Mouse (Mus musculus) c-Kit-positive CD71-positive TER-119-positive erythroid progenitor cells, embryonic 14.5 days (primary cell): ENCODE data around the gene Dzip1.

ENCODE experiments used
- DNase-seq: peaks from one replicate; pipeline ENCODE4 v3.0.0-alpha.2; 2013; ENCODE audit warnings: low spot score

Dzip1 gene

GRCm38 (mm10) chr14:118922251-118922650 lies 3.0 kb downstream of the Dzip1 start:
- DNase-seq: no peak

- DNase-seq: no peak
These were observed 4.6 kb downstream of the Dzip1 start for GRCm38 (mm10) chr14:118920654-118921053.

GRCm38 (mm10) chr14:118919025-118919424 lies 6.2 kb downstream of the Dzip1 start:
- no peak for DNase-seq

- DNase-seq: no peak
These were observed 11.6 kb downstream of the Dzip1 start for GRCm38 (mm10) chr14:118913651-118914050.

DNA sequence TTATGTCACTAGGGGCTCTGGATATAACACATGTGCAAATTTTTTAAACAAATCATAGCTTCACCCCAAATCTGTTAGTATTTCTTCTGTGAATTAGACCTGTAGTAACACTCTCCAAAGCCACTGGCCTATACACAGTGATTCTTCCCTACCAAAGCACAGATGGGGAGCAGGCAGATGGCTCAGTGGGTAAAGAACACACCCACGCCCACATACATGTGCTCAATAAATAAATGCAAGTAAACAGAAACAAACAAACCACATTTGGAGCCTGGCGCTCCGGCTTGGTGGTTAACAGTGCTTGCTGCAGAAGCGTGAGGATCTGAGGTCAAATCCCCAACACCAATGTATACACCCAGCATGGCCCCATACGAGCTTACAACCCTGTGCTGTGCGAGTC lies 13.7 kb downstream of the Dzip1 start:
- DNase-seq: no peak

DNA sequence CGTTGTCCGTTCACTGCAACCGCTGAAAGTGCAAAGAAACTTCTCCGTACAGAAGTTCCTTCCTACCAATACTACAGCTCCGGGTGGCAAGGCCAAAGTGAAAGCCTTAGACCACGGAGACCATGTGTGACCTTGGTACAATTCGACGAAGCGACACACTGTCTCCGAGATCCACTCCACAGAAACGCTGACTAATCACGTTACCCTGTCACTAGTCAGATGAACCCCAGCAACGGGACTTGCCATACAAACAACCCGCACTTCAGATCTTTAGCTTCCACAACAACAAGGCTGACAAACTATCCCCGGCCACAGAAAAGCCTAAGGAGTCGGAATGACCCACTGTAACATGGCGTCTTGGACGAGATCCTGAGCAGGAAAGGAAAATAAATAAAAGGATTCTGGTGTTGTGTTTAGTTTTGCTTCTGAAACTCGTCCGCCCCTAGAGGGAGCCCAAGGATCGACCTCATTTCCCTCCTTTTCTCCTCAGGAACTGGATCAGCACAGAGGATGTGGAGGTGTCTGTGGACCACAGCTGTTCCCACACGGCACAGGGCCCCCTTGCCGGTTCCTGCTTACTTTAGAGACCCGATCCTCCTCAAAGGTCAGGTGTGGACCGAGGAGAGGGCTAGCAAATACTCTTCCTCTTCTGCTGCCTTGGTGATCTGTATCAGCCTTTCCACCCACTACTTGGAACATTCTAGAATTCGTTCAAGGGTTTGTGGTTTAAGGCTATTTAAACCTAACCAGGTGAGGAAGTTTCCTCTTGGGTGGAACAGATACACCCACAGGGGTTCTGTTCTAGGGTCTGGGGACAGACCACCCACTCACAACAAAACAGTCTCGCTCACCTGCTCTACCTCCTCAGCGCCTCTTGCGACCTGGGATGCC lies 14.7 kb downstream of the Dzip1 start:
- DNase-seq: peak; percentile 48

DNA sequence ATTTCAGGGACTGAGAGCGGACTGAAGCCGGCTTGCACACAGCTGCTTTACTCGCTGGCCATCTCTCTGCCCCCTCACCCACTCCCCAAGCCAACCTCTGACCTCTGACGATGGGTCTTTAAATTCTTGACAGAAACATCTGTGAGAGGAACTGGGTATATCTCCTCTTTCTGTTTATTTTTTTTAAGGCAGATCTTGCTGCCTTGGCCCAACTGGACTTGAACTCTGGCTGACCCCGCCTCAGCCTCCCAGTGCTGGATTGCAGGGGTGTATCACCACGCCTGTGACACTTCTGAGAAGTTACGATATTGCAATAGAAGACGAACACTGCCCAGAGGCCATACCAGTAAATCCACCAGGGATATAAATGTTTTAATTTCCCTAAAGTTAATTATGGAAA lies 15.4 kb downstream of the Dzip1 start:
- DNase-seq: no peak

GRCm38 (mm10) chr14:118907592-118907991 lies 17.7 kb downstream of the Dzip1 start:
- DNase-seq: no peak

- DNase-seq: no peak
These were observed 21.2 kb downstream of the Dzip1 start for GRCm38 (mm10) chr14:118903867-118904562.

DNA sequence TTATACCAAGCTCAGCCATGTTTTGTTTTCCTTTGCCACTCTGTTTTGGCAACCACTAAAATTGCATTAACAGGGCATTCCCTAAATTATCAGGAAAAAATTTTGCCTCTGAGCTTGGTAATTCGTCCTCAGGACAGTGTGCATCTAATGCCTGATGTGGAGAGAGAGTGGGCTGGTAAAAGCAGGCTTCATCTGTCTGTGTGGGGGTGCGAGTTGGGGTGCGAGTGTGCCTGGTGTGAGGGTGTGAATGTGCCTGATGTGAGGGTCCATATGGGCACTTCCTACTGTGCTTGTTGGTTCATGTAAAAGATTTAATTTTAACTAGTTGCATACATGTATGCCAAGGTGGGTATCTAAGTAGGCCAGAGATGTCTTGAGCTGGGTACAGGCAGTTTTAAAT lies 21.9 kb downstream of the Dzip1 start:
- DNase-seq: no peak

DNA sequence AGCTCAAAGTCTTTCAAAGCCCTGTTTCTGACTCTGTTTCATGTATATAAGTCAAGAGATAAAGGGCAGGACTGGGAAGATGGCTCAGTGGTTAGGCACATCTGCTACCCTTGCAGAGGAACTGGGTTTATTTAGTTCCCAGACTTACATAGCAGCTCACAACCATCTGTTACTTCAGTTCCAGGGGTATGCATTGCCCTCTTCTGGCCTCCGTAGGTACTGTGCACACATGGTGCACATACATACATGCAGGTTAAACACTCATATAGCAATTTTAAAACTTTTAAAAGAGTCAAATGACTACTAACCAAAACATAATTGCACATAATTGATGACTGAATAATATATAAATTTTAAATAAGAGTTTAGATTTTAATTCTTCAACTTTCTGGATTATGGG lies 24.3 kb downstream of the Dzip1 start:
- no peak for DNase-seq

DNA sequence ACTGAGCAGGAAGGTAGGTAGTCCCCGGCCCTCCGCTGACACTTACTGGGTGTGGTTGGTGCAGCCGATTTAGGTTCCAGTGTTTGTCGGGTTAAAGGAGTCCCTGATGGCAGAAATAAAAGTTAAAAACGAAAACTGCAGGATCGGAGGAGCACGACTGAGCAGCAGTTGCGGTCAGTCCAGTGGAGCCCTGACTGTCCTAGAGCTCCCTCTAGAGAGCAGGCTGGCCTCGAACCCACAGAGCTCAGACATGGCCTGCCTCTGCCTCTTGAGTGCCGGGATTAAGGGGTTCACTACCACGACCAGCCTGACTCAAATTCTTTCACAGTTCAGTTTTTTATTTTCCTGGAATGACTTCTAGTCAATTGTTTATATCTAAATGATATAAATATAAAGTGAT lies 25.3 kb downstream of the Dzip1 start:
- no peak for DNase-seq

DNA sequence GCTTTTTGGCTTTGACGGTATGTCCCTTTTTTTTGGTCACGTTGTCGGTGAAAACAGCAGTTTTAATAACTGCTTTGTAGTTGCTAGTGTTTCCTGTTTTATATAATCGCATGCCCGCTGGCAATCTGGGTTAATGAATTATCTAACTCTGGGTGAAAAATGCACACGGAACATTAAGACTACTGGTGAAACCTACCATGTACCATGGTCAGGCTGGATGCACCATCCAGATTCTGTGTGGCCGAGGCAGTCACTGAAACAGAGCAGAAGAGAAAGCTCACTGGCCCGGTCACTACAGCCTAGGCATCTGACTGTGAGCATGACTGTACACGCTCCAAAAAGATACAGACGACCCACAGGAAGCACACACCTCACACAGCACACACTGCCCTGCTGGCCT lies 29.6 kb downstream of the Dzip1 start:
- no peak for DNase-seq

- DNase-seq: no peak
These were observed 30.0 kb downstream of the Dzip1 start for GRCm38 (mm10) chr14:118895228-118895627.

DNA sequence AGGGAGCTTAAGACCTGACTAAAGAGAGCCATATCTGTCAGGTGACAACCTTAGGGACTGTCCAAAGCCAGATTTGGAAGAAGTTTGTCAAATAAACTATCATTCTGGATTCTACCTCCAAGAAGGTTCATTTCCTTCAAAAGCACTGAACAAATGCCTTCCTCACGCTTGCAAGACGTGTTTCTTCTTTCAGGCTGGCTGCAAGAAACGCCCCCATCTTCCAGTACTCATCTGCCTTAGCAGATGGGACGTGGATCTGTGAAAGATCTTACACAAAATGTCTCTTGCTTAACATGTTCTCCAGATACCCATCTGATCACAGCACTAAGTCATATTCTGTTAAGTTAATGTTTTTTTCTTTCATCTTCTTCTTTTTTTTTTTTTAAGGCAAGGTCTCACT lies 35.2 kb downstream of the Dzip1 start:
- DNase-seq: no peak

DNA sequence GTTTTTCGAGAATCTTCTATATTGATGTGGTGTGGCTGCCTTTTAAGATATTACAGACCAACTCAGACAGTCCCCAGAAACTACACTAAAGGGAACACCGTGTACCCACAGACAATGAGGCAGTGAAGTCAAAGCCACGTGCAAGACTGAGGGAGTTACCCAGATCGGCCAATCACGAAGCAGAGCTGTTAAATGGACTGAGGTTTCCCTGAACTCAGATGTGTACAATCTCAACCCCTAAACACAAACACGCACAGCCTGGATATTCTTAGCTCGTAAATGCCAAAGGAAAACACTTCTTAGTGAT lies 41.1 kb downstream of the Dzip1 start:
- DNase-seq: peak; percentile 49

DNA sequence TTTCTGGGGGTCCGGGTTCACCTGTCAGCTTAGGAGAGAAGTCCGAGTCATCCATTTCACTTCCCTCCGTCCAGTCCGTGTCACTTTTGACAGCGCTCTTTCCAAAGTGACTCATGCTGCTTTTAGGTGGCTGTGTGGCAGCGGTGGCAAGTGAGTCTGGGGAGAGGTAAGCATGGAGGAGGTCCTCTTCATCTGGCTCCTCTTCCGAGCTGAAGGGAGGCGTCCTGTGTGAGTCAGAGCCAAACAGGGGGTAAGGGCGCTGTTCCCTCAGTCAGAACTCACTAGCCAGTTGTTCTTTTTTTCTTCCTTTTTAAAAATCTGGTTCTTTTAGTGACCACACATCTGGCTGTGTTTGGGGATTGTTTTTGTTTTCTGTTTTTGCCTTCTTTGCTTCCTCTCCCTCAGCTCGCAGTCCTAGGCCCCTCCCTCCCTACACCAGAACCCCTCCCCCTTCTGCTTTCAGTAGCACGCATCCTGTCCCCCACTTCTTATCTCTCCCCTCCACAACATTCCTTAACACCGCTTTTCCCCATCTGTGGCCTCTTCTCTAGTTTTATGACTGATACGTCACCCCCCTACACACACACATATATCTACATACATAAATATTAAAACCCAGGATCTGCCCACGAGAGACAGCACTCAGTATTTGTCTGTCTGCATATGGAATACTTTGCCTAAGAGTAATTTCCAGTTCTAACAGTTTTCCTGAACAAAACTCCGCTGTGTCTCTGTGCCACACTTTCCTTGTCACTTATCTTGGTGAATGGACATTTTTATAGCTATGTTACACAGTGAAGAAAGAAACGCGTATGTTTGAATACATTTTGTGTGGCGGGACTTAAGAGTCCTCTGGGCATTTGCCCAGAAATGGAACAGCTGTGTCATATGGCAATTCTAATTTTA lies 41.7 kb downstream of the Dzip1 start:
- peak; percentile 65 for DNase-seq

- no peak for DNase-seq
These were observed 44.6 kb downstream of the Dzip1 start for GRCm38 (mm10) chr14:118880696-118881095.

DNA sequence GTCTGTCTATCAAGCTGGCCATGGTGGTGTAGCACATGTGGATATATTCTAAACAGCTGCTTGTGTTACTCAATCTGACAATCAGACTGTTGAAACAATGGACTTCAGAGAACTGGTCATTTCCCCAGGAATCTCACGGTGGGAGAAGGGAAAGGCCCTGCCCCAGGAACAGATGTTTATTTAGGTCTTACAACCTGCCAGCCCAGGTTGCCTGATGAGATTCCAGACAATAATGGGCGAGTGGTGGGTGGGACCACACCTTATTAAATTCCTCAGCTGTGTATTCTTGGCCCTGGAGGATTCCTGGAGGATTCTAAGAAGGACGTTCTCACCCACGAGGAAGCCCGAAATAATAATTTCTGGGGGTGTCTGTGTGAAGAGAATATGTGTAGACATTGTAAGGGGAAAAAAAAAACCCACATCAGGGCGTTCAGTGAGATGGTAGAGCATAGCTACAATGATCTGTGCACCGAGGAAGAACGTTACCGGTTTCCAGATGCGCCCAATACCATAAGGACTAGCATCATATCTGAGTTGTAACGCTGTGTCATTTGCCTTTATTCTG lies 46.8 kb downstream of the Dzip1 start:
- no peak for DNase-seq

DNA sequence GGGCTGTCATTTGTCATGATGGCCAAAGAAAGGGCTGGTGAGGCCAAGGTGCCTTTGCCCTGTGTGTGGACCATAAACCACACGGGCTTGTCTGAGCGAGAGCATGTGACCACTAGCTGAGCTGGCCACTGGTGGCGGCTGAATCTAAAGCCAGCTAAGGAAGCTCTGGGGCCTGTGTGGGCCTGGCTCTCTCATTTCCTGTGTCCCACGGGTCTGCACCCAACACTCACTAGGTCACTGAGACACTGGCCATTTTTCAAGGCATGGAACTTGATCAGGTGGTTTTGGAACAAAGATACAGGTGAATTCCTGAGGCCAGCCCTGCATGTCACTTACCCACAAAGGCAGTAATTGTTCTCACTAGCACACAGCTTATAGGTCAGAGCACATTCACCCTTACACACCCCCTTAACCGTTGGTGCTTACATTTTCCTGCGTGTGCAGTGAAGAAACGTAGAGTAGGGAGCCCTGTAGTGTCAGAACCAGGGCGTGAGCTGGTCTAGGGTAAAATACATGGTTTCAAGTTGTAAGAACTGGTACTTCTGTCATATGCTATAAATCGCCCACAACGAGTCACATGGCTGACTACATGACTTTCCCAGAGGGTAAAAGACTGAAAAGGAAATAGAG lies 50.4 kb downstream of the Dzip1 start:
- DNase-seq: no peak

DNA sequence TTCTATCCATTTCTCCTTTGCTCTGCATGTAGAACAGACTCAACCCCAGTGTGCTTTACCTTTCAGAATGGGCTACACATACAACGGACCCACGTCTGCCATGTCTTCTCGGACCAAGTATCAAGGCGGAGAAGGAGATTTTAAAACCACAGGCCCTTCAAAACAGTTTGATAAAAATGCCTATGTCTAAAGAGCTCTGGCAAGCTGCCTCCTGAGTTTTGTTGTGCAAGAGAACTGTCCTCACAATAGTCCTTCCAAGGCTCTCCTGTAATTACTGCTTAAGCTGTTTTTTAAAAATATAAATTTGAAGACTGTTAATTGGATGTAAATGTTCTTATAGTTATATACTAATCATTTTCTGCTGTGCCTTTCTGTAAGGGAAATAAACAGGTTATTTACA lies 51.1 kb downstream of the Dzip1 start:
- no peak for DNase-seq

- peak; percentile 63 for DNase-seq
These were observed 55.5 kb downstream of the Dzip1 start for GRCm38 (mm10) chr14:118869712-118870111.
